27 mouse cellular contexts compared by ENCODE assay signal in genomic region chr13:103127594-103127993, GRCm38 (mm10).
"Had no signal": no experiment of that assay in that cellular context is flagged by ENCODE, and none has a peak within 500 bp of the region (broad histone marks: within the 10 kb centered on the region; RNA-seq: fewer than 3 reads in every experiment).

No protein-coding gene starts in this region.

- H3K27me3 ChIP-seq: heart, embryonic 12.5 days; hindbrain, embryonic 12.5 days; intestine, embryonic 15.5 days; limb, embryonic 12.5 days; liver, embryonic 13.5 days; liver, embryonic 15.5 days had no signal

- H3K27ac ChIP-seq: gastrocnemius, adult 2 months; heart, embryonic 10.5 days; hindbrain, embryonic 10.5 days; hindbrain, embryonic 12.5 days; hindbrain, embryonic 14.5 days; intestine, embryonic 15.5 days; layer of hippocampus, adult 2 months; left cerebral cortex, adult 2 months; limb, embryonic 10.5 days; limb, embryonic 12.5 days; liver, embryonic 13.5 days; liver, embryonic 15.5 days had no signal

- H3K9ac ChIP-seq: heart, embryonic 12.5 days; hindbrain, embryonic 12.5 days; hindbrain, embryonic 14.5 days; intestine, embryonic 15.5 days; limb, embryonic 12.5 days; liver, embryonic 13.5 days; liver, embryonic 15.5 days had no signal

- H3K4me2 ChIP-seq: heart, embryonic 12.5 days; hindbrain, embryonic 12.5 days; hindbrain, embryonic 14.5 days; intestine, embryonic 15.5 days; limb, embryonic 12.5 days; liver, embryonic 11.5 days; liver, embryonic 13.5 days; liver, embryonic 15.5 days had no signal

- DNase-seq: gastrocnemius, adult 2 months; gastrocnemius, postnatal 10 days; gastrocnemius, postnatal 25 days; heart, postnatal 10 days; heart, postnatal 4 days; kidney, adult 18-20 months; kidney, adult 8-10 months; kidney, postnatal 10 days; kidney, postnatal 25 days; kidney, postnatal 4 days; liver; liver, embryonic 13.5 days had no signal

- H3K4me1 ChIP-seq: intestine, embryonic 15.5 days; liver, embryonic 13.5 days; liver, embryonic 15.5 days had no signal

- H3K4me3 ChIP-seq: gastrocnemius, adult 2 months; heart, embryonic 10.5 days; heart, embryonic 12.5 days; hindbrain, embryonic 10.5 days; hindbrain, embryonic 12.5 days; intestine, embryonic 15.5 days; layer of hippocampus, adult 2 months; left cerebral cortex, adult 2 months; limb, embryonic 10.5 days; limb, embryonic 12.5 days; liver, embryonic 13.5 days; liver, embryonic 15.5 days had no signal

- H3K9me3 ChIP-seq: heart, embryonic 10.5 days; heart, embryonic 12.5 days; hindbrain, embryonic 10.5 days; hindbrain, embryonic 12.5 days; intestine, embryonic 15.5 days; limb, embryonic 10.5 days; limb, embryonic 12.5 days; liver, embryonic 13.5 days; liver, embryonic 15.5 days had no signal

- ATAC-seq: hindbrain, embryonic 16.5 days; inflammation-experienced regulatory T-cells, adult 6 months; intestine, embryonic 15.5 days; intestine, postnatal 0 days had no signal

- H3K36me3 ChIP-seq: heart, embryonic 10.5 days; heart, embryonic 12.5 days; hindbrain, embryonic 10.5 days; hindbrain, embryonic 12.5 days; intestine, embryonic 15.5 days; limb, embryonic 10.5 days; limb, embryonic 12.5 days; liver, embryonic 13.5 days; liver, embryonic 15.5 days had no signal
